Mouse (Mus musculus) T-helper 1 cell (primary cell): ENCODE data around the gene Ganab.

Experiments
- in situ Hi-C: fragments of 300-600 bp; cut with MboI, MseI; formaldehyde crosslinking; loops from one replicate; pipeline ENCODE4 v1.15.1; 2025; ENCODE audit warnings: high pct_unique_total_duplicates

The Ganab gene

GRCm38 (mm10) chr19:8897865-8898495, at the start of gene Ganab:
Gene Ganab (plus strand): TSS chr19:8898071.
- in situ Hi-C loops = loop anchor here (5.0 kb wide), 2 partner anchors 81 to 171 kb away; partner anchors contain the start of gene Ttc9c

- in situ Hi-C loops = loop anchor here (5.0 to 25.0 kb wide), 2 partner anchors 264 to 1039 kb away; partner anchors contain the start of gene Incenp
These were observed 49.5 kb upstream of the Ganab start for GRCm38 (mm10) chr19:8848356-8848755.

- in situ Hi-C loops = loop anchor here (25.0 kb wide), 2 partner anchors 487 to 612 kb away; no protein-coding TSS in a partner anchor
These were observed 47.4 kb upstream of the Ganab start, which contains the start of gene Lrrn4cl for GRCm38 (mm10) chr19:8850402-8850901. Gene Lrrn4cl (plus strand): TSS chr19:8850768.

- in situ Hi-C loops = loop anchor here (25.0 kb wide), 2 partner anchors 486 to 611 kb away; no protein-coding TSS in a partner anchor
These were observed 46.2 kb upstream of the Ganab start for GRCm38 (mm10) chr19:8851639-8852038.

GRCm38 (mm10) chr19:8852236-8852928, 45.5 kb upstream of the Ganab start:
- in situ Hi-C loops = loop anchor here (25.0 kb wide), 2 partner anchors 485 to 610 kb away; no protein-coding TSS in a partner anchor

GRCm38 (mm10) chr19:8853117-8853516, 44.8 kb upstream of the Ganab start:
- in situ Hi-C loops = loop anchor here (25.0 kb wide), 2 partner anchors 484 to 609 kb away; no protein-coding TSS in a partner anchor

GRCm38 (mm10) chr19:8857689-8858088, 40.2 kb upstream of the Ganab start:
- in situ Hi-C loops = loop anchor here (25.0 kb wide), 2 partner anchors 480 to 605 kb away; no protein-coding TSS in a partner anchor

- in situ Hi-C loops = loop anchor here (25.0 kb wide), 2 partner anchors 478 to 603 kb away; no protein-coding TSS in a partner anchor
These were observed 38.9 kb upstream of the Ganab start for GRCm38 (mm10) chr19:8859018-8859417.

- in situ Hi-C loops = loop anchor here (25.0 kb wide), 2 partner anchors 473 to 598 kb away; no protein-coding TSS in a partner anchor
These were observed 33.6 kb upstream of the Ganab start for GRCm38 (mm10) chr19:8864265-8864664.

- in situ Hi-C loops = loop anchor here (5.0 to 25.0 kb wide), 3 partner anchors 33 to 592 kb away; partner anchors contain the start of genes Bscl2 and Gng3
These were observed 27.5 kb upstream of the Ganab start for GRCm38 (mm10) chr19:8870381-8870780.

- in situ Hi-C loops = loop anchor here (5.0 to 25.0 kb wide), 3 partner anchors 34 to 591 kb away; partner anchors contain the start of genes Bscl2 and Gng3
These were observed 27.0 kb upstream of the Ganab start for GRCm38 (mm10) chr19:8870838-8871237.

- in situ Hi-C loops = loop anchor here (5.0 to 25.0 kb wide), 3 partner anchors 34 to 591 kb away; partner anchors contain the start of genes Bscl2 and Gng3
These were observed 26.3 kb upstream of the Ganab start, which contains the start of gene Ubxn1 for GRCm38 (mm10) chr19:8871267-8872186. Gene Ubxn1 (plus strand): TSS chr19:8871496.

- in situ Hi-C loops = loop anchor here (5.0 to 25.0 kb wide), 3 partner anchors 35 to 590 kb away; partner anchors contain the start of genes Bscl2 and Gng3
These were observed 25.5 kb upstream of the Ganab start for GRCm38 (mm10) chr19:8872266-8872840.

GRCm38 (mm10) chr19:8875031-8875430, 22.8 kb upstream of the Ganab start:
- in situ Hi-C loops = no loop called here

GRCm38 (mm10) chr19:8880311-8881033, 17.4 kb upstream of the Ganab start, which contains the start of gene Uqcc3:
Gene Uqcc3 (minus strand): TSS chr19:8880923.
- in situ Hi-C loops = no loop called here

GRCm38 (mm10) chr19:8881034-8881392, 16.9 kb upstream of the Ganab start:
- in situ Hi-C loops = no loop called here

GRCm38 (mm10) chr19:8883616-8884015, 14.3 kb upstream of the Ganab start, which contains the start of the genes Lbhd1 and Gm49403:
Gene Lbhd1 (plus strand): TSS chr19:8883732.
Gene Gm49403 (plus strand): TSS chr19:8883930.
- in situ Hi-C loops = no loop called here

- in situ Hi-C loops = no loop called here
These were observed 10.8 kb upstream of the Ganab start for GRCm38 (mm10) chr19:8886916-8887584.
